Comparison of ENCODE assay signal across 24 mouse cellular contexts in the genomic region with DNA sequence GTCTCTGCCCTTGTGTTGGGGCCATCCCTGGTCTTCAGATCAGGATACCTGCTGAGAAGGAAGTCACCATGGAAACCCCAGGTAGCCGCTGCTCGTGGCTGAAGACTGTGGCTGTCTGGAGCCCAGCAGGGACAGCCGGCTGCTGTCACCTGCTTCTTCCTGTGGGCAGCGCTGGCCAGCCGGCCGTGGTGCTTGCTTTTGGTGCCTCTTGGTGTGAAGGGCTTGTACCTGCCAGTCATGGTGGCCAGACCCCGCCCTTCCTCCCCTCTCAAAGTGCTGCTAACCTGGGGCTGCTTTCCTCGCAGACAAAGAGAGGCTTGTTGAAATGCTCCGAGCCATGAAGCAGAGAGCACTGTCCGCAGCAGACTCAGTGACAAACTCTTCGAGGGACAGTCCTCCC. TPM values are rescaled to one million over a fixed set of nuclear protein-coding genes. Genes with fewer than 3 reads are reported as not detected.
DNase-seq lines count a peak whose midpoint lies in the region; ATAC-seq and TF ChIP-seq lines count a peak whose summit lies in the region.
"Had no signal": no experiment of that assay in that cellular context is flagged by ENCODE, and none has a peak within 500 bp of the region (broad histone marks: within the 10 kb centered on the region; RNA-seq: fewer than 3 reads in every experiment).

No protein-coding gene starts in this region.

- TF ChIP-seq POLR2A in CH12.LX (IDR thresholded peaks at IDR 0.05; ENCODE audit: low read depth, low read length): no peak
- no peak for TF ChIP-seq POLR2A in kidney, adult 2 months (IDR thresholded peaks at IDR 0.05; ENCODE audit: low read depth, low read length)

- no peak for TF ChIP-seq RAD21 in CH12.LX (IDR thresholded peaks at IDR 0.05; ENCODE audit: low read depth, low read length)

- H3K4me1 ChIP-seq in hindbrain, embryonic 10.5 days (replicated peaks): peaks cover 93% of the 10 kb centered on the region
- H3K4me1 ChIP-seq in hindbrain, postnatal 0 days (ENCODE audit: insufficient read depth, low read length): no peaks in the 10 kb centered on the region
- H3K4me1 ChIP-seq in lung, embryonic 15.5 days: peaks cover 28% of the 10 kb centered on the region
- H3K4me1 ChIP-seq in CH12.LX (ENCODE audit: control insufficient read depth in 1 of 2, insufficient read depth in 2 of 2): peaks cover 0 to 13% of the 10 kb centered on the region in 2 experiments; a peak in 2 of 4 replicates
- peaks cover 98% of the 10 kb centered on the region for H3K4me1 ChIP-seq in E14TG2a.4 (replicated peaks; ENCODE audit: low read depth, low read length)
- peaks cover 3% of the 10 kb centered on the region; the same call in 1 of the 2 replicates for H3K4me1 ChIP-seq in kidney, adult 2 months (ENCODE audit: control insufficient read depth, insufficient read depth, low read length)

- no peak for ATAC-seq in hindbrain, postnatal 0 days
- no peak for ATAC-seq in lung, embryonic 15.5 days (ENCODE audit: borderline replicate concordance, extremely low read depth, low FRiP score, low TSS enrichment)
- ATAC-seq: forebrain, postnatal 0 days; intestine, postnatal 0 days; liver, embryonic 12.5 days; liver, postnatal 0 days; Patski had no signal

- peaks cover 99% of the 10 kb centered on the region for H3K36me3 ChIP-seq in hindbrain, embryonic 10.5 days
- H3K36me3 ChIP-seq in hindbrain, postnatal 0 days (ENCODE audit: insufficient read depth, low read length): peaks cover 71% of the 10 kb centered on the region
- H3K36me3 ChIP-seq in lung, embryonic 15.5 days: peaks cover 92% of the 10 kb centered on the region
- H3K36me3 ChIP-seq in CH12.LX (replicated peaks in 1 of 2; ENCODE audit: control insufficient read depth in 1 of 2, insufficient read depth in 1 of 2, low read length in 1 of 2) (peaks cover 98 to 100% of the 10 kb centered on the region in 2 experiments), E14TG2a.4 (ENCODE audit: insufficient read depth, low read length) (peaks cover 100% of the 10 kb centered on the region)
- H3K36me3 ChIP-seq in kidney, adult 2 months (ENCODE audit: control insufficient read depth, insufficient read depth, low read length): peaks cover 4% of the 10 kb centered on the region

- dilution Hi-C loops in CH12.LX (cut with MboI; ENCODE audit: extremely low pct_ligation_motif_present, extremely low pct_unique_long_range_greater_than_20kb, low sequenced_read_pairs): no loop called here

- no peaks in the 10 kb centered on the region for H3K9me3 ChIP-seq in hindbrain, embryonic 10.5 days
- no peaks in the 10 kb centered on the region for H3K9me3 ChIP-seq in hindbrain, postnatal 0 days (ENCODE audit: low read length)
- H3K9me3 ChIP-seq in lung, embryonic 15.5 days: no peaks in the 10 kb centered on the region
- no peaks in the 10 kb centered on the region for H3K9me3 ChIP-seq in CH12.LX (replicated peaks; ENCODE audit: low read length)
- H3K9me3 ChIP-seq in E14TG2a.4 (ENCODE audit: low read length): no peaks in the 10 kb centered on the region
- H3K9me3 ChIP-seq: embryonic facial prominence, embryonic 12.5 days; heart, embryonic 12.5 days; liver, embryonic 12.5 days had no signal

- WGBS in hindbrain, embryonic 10.5 days: 60% methylated on average over 11 of the region's 11 CpGs
- 46% methylated on average over 11 of the region's 11 CpGs for WGBS in hindbrain, postnatal 0 days
- 60% methylated on average over 11 of the region's 11 CpGs for whole genome bisulfite sequencing in lung, embryonic 15.5 days
- 88% methylated on average over 11 of the region's 11 CpGs for WGBS in kidney, adult 2 months

- H3K4me3 ChIP-seq in hindbrain, embryonic 10.5 days: no peak overlapping the region
- no peak overlapping the region for H3K4me3 ChIP-seq in hindbrain, postnatal 0 days (ENCODE audit: low read length)
- H3K4me3 ChIP-seq in lung, embryonic 15.5 days: no peak overlapping the region
- no peak overlapping the region for H3K4me3 ChIP-seq in CH12.LX (replicated peaks in 1 of 3; ENCODE audit: low read depth in 2 of 3, low read length in 2 of 3, poor library complexity in 1 of 3)
- peak overlapping the region; percentile 23; the same call in 1 of the 2 replicates for H3K4me3 ChIP-seq in E14TG2a.4 (replicated peaks; ENCODE audit: low read length)
- H3K4me3 ChIP-seq in kidney, adult 2 months (ENCODE audit: insufficient read depth, low read depth, low read length): no peak overlapping the region
- H3K4me3 ChIP-seq: embryonic facial prominence, embryonic 12.5 days; heart, adult 2 months; heart, embryonic 12.5 days; left cerebral cortex, adult 2 months; liver, embryonic 12.5 days had no signal

- no peak overlapping the region for H3K4me2 ChIP-seq in hindbrain, postnatal 0 days (ENCODE audit: low read depth, low read length)
- no peak overlapping the region for H3K4me2 ChIP-seq in lung, embryonic 15.5 days
- H3K4me2 ChIP-seq in CH12.LX (ENCODE audit: insufficient read depth, low read depth, poor library complexity, severe bottlenecking): no peak overlapping the region
- H3K4me2 ChIP-seq: embryonic facial prominence, embryonic 12.5 days; heart, embryonic 12.5 days; liver, embryonic 12.5 days had no signal

- no peak for TF ChIP-seq EP300 in CH12.LX (IDR thresholded peaks at IDR 0.05; ENCODE audit: low read length)

- in situ Hi-C loops in CH12.LX (cut with MboI; ENCODE audit: low pct_ligation_motif_present, low pct_unique_long_range_greater_than_20kb, low sequenced_read_pairs): no loop called here

- no peaks in the 10 kb centered on the region; the same call in 1 of the 2 replicates for H3K79me2 ChIP-seq in CH12.LX (replicated peaks; ENCODE audit: control insufficient read depth, extremely low read depth, insufficient read depth, poor library complexity, severe bottlenecking)

- no peak for DNase-seq in hindbrain, embryonic 10.5 days (ENCODE audit: low spot score)
- DNase-seq in hindbrain, postnatal 0 days (ENCODE audit: low spot score): no peak
- DNase-seq in lung, postnatal 25 days (ENCODE audit: low spot score): no peak
- DNase-seq in CH12.LX (ENCODE audit: extremely low read depth): no peak
- DNase-seq in kidney, adult 2 months: no peak
- DNase-seq: adrenal gland, postnatal 10 days; cerebellum, adult 9-11 months; forebrain, postnatal 0 days; heart, adult 2 months; heart, postnatal 4 days; kidney, postnatal 14 days; liver, postnatal 0 days; lung, postnatal 36 days; retina, postnatal 1 day; right cerebral cortex, postnatal 14 days; thymus, postnatal 4 days had no signal

- no peaks in the 10 kb centered on the region for H3K27me3 ChIP-seq in hindbrain, embryonic 10.5 days (ENCODE audit: insufficient read depth, poor library complexity, severe bottlenecking)
- H3K27me3 ChIP-seq in hindbrain, postnatal 0 days (ENCODE audit: insufficient read depth, low read length): no peaks in the 10 kb centered on the region
- no peaks in the 10 kb centered on the region for H3K27me3 ChIP-seq in lung, embryonic 15.5 days
- no peaks in the 10 kb centered on the region for H3K27me3 ChIP-seq in CH12.LX (replicated peaks)
- H3K27me3 ChIP-seq in E14TG2a.4 (ENCODE audit: insufficient read depth, low read length): no peaks in the 10 kb centered on the region
- no peaks in the 10 kb centered on the region for H3K27me3 ChIP-seq in kidney, adult 2 months (replicated peaks; ENCODE audit: control insufficient read depth, insufficient read depth, low read length)
- H3K27me3 ChIP-seq: embryonic facial prominence, embryonic 12.5 days; heart, embryonic 12.5 days; liver, embryonic 12.5 days; Patski had no signal

- no peak overlapping the region for H3K9ac ChIP-seq in hindbrain, postnatal 0 days (replicated peaks; ENCODE audit: low read length)
- H3K9ac ChIP-seq in lung, embryonic 15.5 days: no peak overlapping the region
- H3K9ac ChIP-seq in CH12.LX (ENCODE audit: insufficient read depth, low read depth): no peak overlapping the region
- H3K9ac ChIP-seq: embryonic facial prominence, embryonic 12.5 days; forebrain, postnatal 0 days; heart, embryonic 12.5 days; liver, embryonic 12.5 days; liver, postnatal 0 days had no signal

- H3K27ac ChIP-seq in hindbrain, embryonic 10.5 days: peak overlapping the region; percentile 46
- H3K27ac ChIP-seq in hindbrain, postnatal 0 days: no peak overlapping the region
- peak overlapping the region; percentile 32; the same call in 1 of the 2 replicates for H3K27ac ChIP-seq in lung, embryonic 15.5 days
- H3K27ac ChIP-seq in CH12.LX (ENCODE audit: insufficient read depth, low read depth): 0 out of 2 replicates have a peak overlapping the region, but pooled peaks have one; percentile 4
- no peak overlapping the region for H3K27ac ChIP-seq in kidney, adult 2 months (ENCODE audit: insufficient read depth, low read depth, low read length)
- H3K27ac ChIP-seq: embryonic facial prominence, embryonic 12.5 days; heart, adult 2 months; left cerebral cortex, adult 2 months had no signal

- TF ChIP-seq CTCF in hindbrain, postnatal 0 days (IDR thresholded peaks at IDR 0.05; ENCODE audit: low read depth): no peak
- TF ChIP-seq CTCF in CH12.LX (conservative IDR thresholded peaks at IDR 0.05 in 1 of 2, IDR thresholded peaks at IDR 0.05 in 1 of 2; ENCODE audit: low read depth in 2 of 2, low read length in 2 of 2) (no peak), E14TG2a.4 (conservative IDR thresholded peaks at IDR 0.05; ENCODE audit: low read length) (no peak)
- TF ChIP-seq CTCF in kidney, adult 2 months (conservative IDR thresholded peaks at IDR 0.05; ENCODE audit: insufficient read depth, insufficient read length, low read depth, low read length): no peak

TF ChIP-seq in CH12.LX, 34 proteins besides CTCF, POLR2A, EP300 and RAD21:
- TF ChIP-seq RCOR1 (conservative IDR thresholded peaks at IDR 0.05; ENCODE audit: low read depth, low read length): no peak
- TF ChIP-seq MXI1 (IDR thresholded peaks at IDR 0.05; ENCODE audit: low read depth, low read length): no peak
TF ChIP-seq in CH12.LX: peak in this region for 0.

RNA-seq across cellular contexts. Expression of a gene that starts 15.2 kb away (rescaled TPM):
- 138 and 165 TPM in 2 replicates for polyA plus RNA-seq in hindbrain, embryonic 10.5 days (2016; fragmentation: Nextera tagmentation; extraction: Ambion mirVana)
- 2.8 and 12.3 TPM in 2 replicates for total RNA-seq in hindbrain, postnatal 0 days (2014; rRNA removed)
- polyA plus RNA-seq in hindbrain, postnatal 0 days (2015; fragmentation: Nextera tagmentation; extraction: Ambion mirVana): 17.2 and 20.6 TPM in 2 replicates
- 117 and 124 TPM in 2 replicates for polyA plus RNA-seq in lung, embryonic 15.5 days (2015; fragmentation: Nextera tagmentation; extraction: Ambion mirVana)
- total RNA-seq in CH12.LX (2012; rRNA removed) (61.2 and 68.4 TPM in 2 replicates), CH12.LX (2014; rRNA removed) (50.0 TPM in 2 replicates)
- 127 and 129 TPM in 2 replicates for polyA plus RNA-seq in CH12.LX (2012; ENCODE audit: insufficient read length, low read depth)
- polyA plus RNA-seq in kidney, adult 2 months (2012; rRNA removed): 6.4 and 6.9 TPM in 2 replicates

Comparison
In these comparisons a context has a peak if more than half of its experiments do, and no peak if none do; other contexts are left out.
1. H3K27ac ChIP-seq: peak in hindbrain, embryonic 10.5 days (single experiment), lung, embryonic 15.5 days (single experiment) and CH12.LX (single experiment); none in hindbrain, postnatal 0 days (single experiment) and kidney, adult 2 months (single experiment).